Mouse (Mus musculus): Measurements from ENCODE around the gene Eif4ebp2.

DNA sequence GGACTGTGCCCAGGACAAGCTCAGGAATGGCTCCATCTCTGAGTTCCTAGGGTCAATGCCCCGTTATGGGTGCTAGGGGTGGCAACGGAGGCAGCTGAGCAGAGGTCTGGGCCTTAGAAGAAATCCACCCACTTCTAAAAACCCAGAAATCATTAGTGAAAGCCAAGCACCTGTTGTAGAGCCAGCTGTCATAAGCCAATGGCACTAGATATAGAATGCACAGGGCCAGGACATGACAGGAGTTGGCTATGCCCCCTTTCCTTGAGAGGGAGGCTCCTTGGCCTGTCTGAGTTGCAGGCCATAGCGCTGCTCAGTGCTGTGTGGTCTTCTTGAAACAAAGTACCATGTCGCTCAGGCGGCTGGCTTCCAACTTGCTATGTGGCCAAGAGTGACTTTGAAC is 52.1 kb downstream of the Eif4ebp2 start:
- TF ChIP-seq CTCF (IDR thresholded peaks at IDR 0.05) = no peak
- TF ChIP-seq EP300 (IDR thresholded peaks at IDR 0.05) = no peak
